Mouse (Mus musculus): ENCODE data around the gene Rtn4. TPM values are rescaled to one million over a fixed set of nuclear protein-coding genes. Genes with fewer than 3 reads are reported as not detected.

Gene Rtn4
- polyA plus RNA-seq, 1 experiment from 2014 or later: 11.4 TPM

- no peaks in the 10 kb centered on the region for H3K9me3 ChIP-seq (replicated peaks; ENCODE audit: control insufficient read depth, low read length)
- H3K27me3 ChIP-seq (ENCODE audit: control insufficient read depth, insufficient read depth, low read depth, low read length): no peaks in the 10 kb centered on the region
- H3K9ac ChIP-seq (ENCODE audit: low read depth, low read length): no peak overlapping the region
- no peak overlapping the region for H3K4me3 ChIP-seq (ENCODE audit: low read depth, low read length)
- ATAC-seq (ENCODE audit: low read depth): no peak
- no peak overlapping the region for H3K4me2 ChIP-seq (ENCODE audit: low read depth, low read length)
- H3K27ac ChIP-seq (ENCODE audit: low read length): no peak overlapping the region
- 67% methylated on average over 4 of the region's 4 CpGs for WGBS (ENCODE audit: insufficient replicate concordance)
- H3K36me3 ChIP-seq (ENCODE audit: control insufficient read depth, insufficient read depth): no peaks in the 10 kb centered on the region
- H3K4me1 ChIP-seq (ENCODE audit: control insufficient read depth, low read depth, low read length): no peaks in the 10 kb centered on the region
Observed at GRCm38 (mm10) chr11:29676718-29677117, 16.0 kb upstream of the Rtn4 start.

GRCm38 (mm10) chr11:29679942-29680341 lies 12.8 kb upstream of the Rtn4 start:
- H3K9ac ChIP-seq (ENCODE audit: low read depth, low read length): no peak overlapping the region
- H3K4me2 ChIP-seq (ENCODE audit: low read depth, low read length): no peak overlapping the region
- no peak for ATAC-seq (ENCODE audit: low read depth)
- no peaks in the 10 kb centered on the region for H3K4me1 ChIP-seq (ENCODE audit: control insufficient read depth, low read depth, low read length)
- no peaks in the 10 kb centered on the region for H3K36me3 ChIP-seq (ENCODE audit: control insufficient read depth, insufficient read depth)
- no peaks in the 10 kb centered on the region for H3K9me3 ChIP-seq (replicated peaks; ENCODE audit: control insufficient read depth, low read length)
- WGBS (ENCODE audit: insufficient replicate concordance): 72% methylated on average over 3 of the region's 3 CpGs
- H3K27ac ChIP-seq (ENCODE audit: low read length): no peak overlapping the region
- no peak overlapping the region for H3K4me3 ChIP-seq (ENCODE audit: low read depth, low read length)
- H3K27me3 ChIP-seq (ENCODE audit: control insufficient read depth, insufficient read depth, low read depth, low read length): no peaks in the 10 kb centered on the region

DNA sequence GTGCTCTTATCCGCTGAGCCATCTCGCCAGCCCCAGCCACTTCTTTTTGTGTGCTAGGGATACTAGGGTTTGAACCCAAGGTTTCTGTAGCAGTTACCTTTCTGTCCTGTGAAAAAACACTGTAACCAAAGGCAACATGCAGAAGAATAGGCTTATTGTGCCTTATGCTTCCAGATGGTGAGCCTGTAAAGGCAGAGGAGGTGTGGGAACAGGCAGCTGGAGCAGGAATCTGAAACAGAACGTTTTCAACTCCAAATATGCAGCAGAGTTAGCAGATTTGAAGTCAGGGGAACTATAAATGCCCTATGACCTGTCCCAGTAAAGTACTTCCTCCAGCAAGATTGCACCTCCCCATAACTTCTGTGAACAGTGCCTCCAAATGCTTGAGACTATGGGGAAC lies 12.0 kb upstream of the Rtn4 start:
- no peaks in the 10 kb centered on the region for H3K4me1 ChIP-seq (ENCODE audit: control insufficient read depth, low read depth, low read length)
- 44% methylated on average over 3 of the region's 3 CpGs for WGBS (ENCODE audit: insufficient replicate concordance)
- ATAC-seq (ENCODE audit: low read depth): no peak

DNA sequence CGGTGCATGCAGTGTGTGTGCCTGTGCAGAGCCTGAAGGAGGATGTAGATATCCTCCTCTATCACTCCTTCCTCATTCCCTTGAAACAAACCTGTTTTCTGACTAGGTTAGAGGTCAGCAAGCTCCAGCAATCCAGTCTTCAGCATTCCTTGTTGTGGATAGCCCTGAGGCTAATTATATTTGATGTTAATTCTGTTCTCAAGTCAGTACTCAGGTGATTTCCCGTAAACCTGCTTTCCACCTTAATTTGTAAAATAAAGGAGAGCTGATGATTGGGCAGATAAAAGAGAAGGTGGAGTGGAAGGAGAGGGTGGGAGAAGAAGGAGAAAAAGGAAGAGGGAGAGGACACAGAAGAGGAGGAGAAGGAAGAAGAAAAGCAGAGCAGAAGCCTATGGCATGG lies 8.5 kb upstream of the Rtn4 start:
- no peaks in the 10 kb centered on the region for H3K9me3 ChIP-seq (replicated peaks; ENCODE audit: control insufficient read depth, low read length)

More for the DNA sequence above, 12.0 kb upstream of the Rtn4 start:
- Histone ChIP-seq H3K4me3 (ENCODE audit: low read depth, low read length) (no peak overlapping the region), H3K4me2 (ENCODE audit: low read depth, low read length) (no peak overlapping the region), H3K9ac (ENCODE audit: low read depth, low read length) (no peak overlapping the region), H3K9me3 (replicated peaks; ENCODE audit: control insufficient read depth, low read length) (no peaks in the 10 kb centered on the region), H3K36me3 (ENCODE audit: control insufficient read depth, insufficient read depth) (no peaks in the 10 kb centered on the region), H3K27me3 (ENCODE audit: control insufficient read depth, insufficient read depth, low read depth, low read length) (no peaks in the 10 kb centered on the region), H3K27ac (ENCODE audit: low read length) (no peak overlapping the region)

DNA sequence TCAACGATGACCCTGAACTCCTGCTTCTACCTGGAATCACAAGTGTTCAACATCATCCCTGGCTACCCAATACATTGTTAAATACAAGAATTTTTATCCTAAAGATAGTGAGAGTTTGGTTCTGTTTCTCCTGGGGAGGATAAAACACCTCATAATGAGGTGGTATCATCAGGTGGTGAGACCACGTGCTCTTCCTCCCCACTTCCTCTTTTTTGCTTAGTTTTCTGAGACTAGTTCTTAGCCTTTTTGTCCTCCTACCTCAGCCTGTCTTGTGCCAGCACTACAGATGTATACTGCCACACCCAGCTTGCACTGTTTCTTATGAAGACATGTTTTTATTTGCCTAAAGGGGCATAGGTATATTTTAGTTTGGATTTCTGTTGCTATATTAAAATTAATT lies 6.6 kb upstream of the Rtn4 start:
- Histone ChIP-seq H3K27ac (ENCODE audit: low read length) (no peak overlapping the region), H3K4me2 (ENCODE audit: low read depth, low read length) (no peak overlapping the region), H3K27me3 (ENCODE audit: control insufficient read depth, insufficient read depth, low read depth, low read length) (no peaks in the 10 kb centered on the region), H3K36me3 (ENCODE audit: control insufficient read depth, insufficient read depth) (no peaks in the 10 kb centered on the region), H3K4me1 (ENCODE audit: control insufficient read depth, low read depth, low read length) (no peaks in the 10 kb centered on the region), H3K9me3 (replicated peaks; ENCODE audit: control insufficient read depth, low read length) (no peaks in the 10 kb centered on the region), H3K4me3 (ENCODE audit: low read depth, low read length) (no peak overlapping the region), H3K9ac (ENCODE audit: low read depth, low read length) (no peak overlapping the region)
- 43% methylated on average over 2 of the region's 2 CpGs for WGBS (ENCODE audit: insufficient replicate concordance)
- ATAC-seq (ENCODE audit: low read depth): no peak

More for the DNA sequence above, 8.5 kb upstream of the Rtn4 start:
- WGBS (ENCODE audit: insufficient replicate concordance): 54% methylated on average over 2 of the region's 2 CpGs
- Histone ChIP-seq H3K4me2 (ENCODE audit: low read depth, low read length) (no peak overlapping the region), H3K4me3 (ENCODE audit: low read depth, low read length) (no peak overlapping the region), H3K27ac (ENCODE audit: low read length) (no peak overlapping the region), H3K9ac (ENCODE audit: low read depth, low read length) (no peak overlapping the region), H3K36me3 (ENCODE audit: control insufficient read depth, insufficient read depth) (no peaks in the 10 kb centered on the region), H3K27me3 (ENCODE audit: control insufficient read depth, insufficient read depth, low read depth, low read length) (no peaks in the 10 kb centered on the region), H3K4me1 (ENCODE audit: control insufficient read depth, low read depth, low read length) (no peaks in the 10 kb centered on the region)
- ATAC-seq (ENCODE audit: low read depth): no peak

DNA sequence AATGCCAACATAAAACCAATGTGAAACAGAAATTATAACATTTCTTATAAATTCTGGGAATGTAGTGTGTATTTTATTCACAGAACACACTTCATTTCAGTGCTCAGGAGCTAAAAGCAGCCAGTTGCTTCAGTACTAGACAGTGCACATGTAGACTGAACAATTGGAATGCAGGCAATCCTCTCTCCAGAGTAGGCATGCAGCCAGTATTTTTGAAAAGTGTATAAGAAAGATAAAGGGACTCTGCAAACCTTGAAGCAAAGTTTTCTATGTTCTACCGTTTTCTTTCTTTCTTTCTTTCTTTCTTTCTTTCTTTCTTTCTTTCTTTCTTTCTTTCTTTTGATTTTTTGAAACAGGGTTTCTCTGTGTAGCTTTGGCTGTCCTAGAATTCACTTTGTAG lies 1.2 kb upstream of the Rtn4 start:
- 62% methylated on average over 1 of the region's 1 CpGs for WGBS (ENCODE audit: insufficient replicate concordance)

DNA sequence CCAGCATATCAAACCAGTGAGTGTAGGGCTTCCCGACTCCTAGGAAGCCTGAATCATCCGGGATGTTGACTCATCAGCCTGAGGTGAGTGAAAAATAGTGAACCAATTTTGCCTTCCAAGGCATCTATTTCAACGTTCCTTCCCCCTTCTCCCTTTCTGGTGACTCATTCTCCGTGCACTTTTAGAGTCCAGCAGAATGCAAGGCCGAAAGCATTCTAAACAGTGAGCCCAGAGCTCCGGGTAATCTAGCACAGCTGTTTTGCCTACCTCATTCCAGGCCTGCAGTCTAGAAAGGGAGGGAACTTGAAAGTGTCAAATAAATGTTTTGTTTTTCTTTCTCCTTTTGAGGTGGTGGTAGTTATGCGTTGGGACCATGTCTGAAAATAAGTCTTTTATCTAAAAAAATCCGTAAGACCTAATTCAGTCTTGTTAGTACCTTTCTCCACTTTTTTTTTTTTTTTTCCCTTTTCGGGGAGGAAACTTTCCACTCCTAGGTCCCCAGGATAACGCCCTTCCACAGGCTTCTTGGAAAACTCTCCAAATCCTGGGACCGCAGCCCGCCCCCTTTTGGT lies 550 bp upstream of the Rtn4 start:
- no peak overlapping the region for H3K27ac ChIP-seq (ENCODE audit: low read length)

More for the DNA sequence above, 1.2 kb upstream of the Rtn4 start:
- H3K9ac ChIP-seq (ENCODE audit: low read depth, low read length): no peak overlapping the region
- no peak overlapping the region for H3K27ac ChIP-seq (ENCODE audit: low read length)
- peaks cover 5% of the 10 kb centered on the region for H3K4me1 ChIP-seq (ENCODE audit: control insufficient read depth, low read depth, low read length)
- H3K4me3 ChIP-seq (ENCODE audit: low read depth, low read length): no peak overlapping the region
- H3K9me3 ChIP-seq (replicated peaks; ENCODE audit: control insufficient read depth, low read length): no peaks in the 10 kb centered on the region
- no peaks in the 10 kb centered on the region for H3K27me3 ChIP-seq (ENCODE audit: control insufficient read depth, insufficient read depth, low read depth, low read length)
- H3K36me3 ChIP-seq (ENCODE audit: control insufficient read depth, insufficient read depth): no peaks in the 10 kb centered on the region
- no peak overlapping the region for H3K4me2 ChIP-seq (ENCODE audit: low read depth, low read length)
- no peak for ATAC-seq (ENCODE audit: low read depth)

DNA sequence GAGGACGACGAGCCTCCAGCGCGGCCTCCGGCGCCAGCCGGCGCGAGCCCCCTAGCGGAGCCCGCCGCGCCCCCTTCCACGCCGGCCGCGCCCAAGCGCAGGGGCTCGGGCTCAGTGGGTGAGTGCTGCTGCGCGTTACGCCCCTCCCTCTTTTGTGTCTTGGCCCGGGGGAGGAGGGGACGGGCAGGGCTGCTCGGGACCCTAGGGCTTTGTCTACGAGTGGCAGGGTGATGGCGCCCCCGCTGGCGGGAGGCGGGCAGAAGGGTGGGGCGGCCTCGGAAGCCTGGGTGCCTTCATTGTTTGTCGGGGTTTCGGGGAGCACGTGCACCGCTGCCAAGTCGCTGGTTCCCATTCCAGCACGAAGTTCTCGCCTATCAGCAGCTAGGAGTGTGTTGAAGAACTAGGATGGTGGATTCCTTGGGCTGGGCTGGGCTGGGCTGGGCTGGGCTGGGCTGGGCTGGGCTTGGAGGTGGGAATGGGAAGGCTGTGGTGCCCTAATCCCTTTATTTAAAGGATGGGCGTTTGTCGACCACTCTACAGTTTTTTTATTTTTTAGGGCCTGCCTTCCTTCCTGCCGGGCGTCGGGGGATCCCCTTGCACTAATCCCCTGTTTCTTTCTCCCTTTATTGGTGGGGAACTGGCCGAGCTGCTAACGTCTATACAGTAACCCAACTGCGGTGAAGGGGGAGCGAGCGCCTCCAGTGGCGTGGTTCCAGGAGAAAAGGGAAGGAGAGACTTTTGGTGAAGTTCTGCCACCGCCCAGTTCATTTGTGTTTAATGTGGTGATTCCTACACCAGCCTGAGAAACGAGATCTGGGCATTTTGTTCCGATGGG lies 1.0 kb downstream of the Rtn4 start:
- Histone ChIP-seq H3K4me2 (ENCODE audit: low read depth, low read length) (peak overlapping the region; percentile 96), H3K9ac (ENCODE audit: low read depth, low read length) (peak overlapping the region; percentile 96), H3K4me1 (ENCODE audit: control insufficient read depth, low read depth, low read length) (peaks cover 5% of the 10 kb centered on the region), H3K27me3 (ENCODE audit: control insufficient read depth, insufficient read depth, low read depth, low read length) (no peaks in the 10 kb centered on the region), H3K27ac (ENCODE audit: low read length) (peak overlapping the region; percentile 98), H3K36me3 (ENCODE audit: control insufficient read depth, insufficient read depth) (no peaks in the 10 kb centered on the region), H3K9me3 (replicated peaks; ENCODE audit: control insufficient read depth, low read length) (no peaks in the 10 kb centered on the region), H3K4me3 (ENCODE audit: low read depth, low read length) (peak overlapping the region; percentile 94)
- ATAC-seq (ENCODE audit: low read depth): peak; percentile 27
- WGBS (ENCODE audit: insufficient replicate concordance): under 1% methylated on average over 53 of the region's 53 CpGs

More for the DNA sequence above, 550 bp upstream of the Rtn4 start:
- WGBS (ENCODE audit: insufficient replicate concordance): 16% methylated on average over 12 of the region's 12 CpGs
- Histone ChIP-seq H3K36me3 (ENCODE audit: control insufficient read depth, insufficient read depth) (no peaks in the 10 kb centered on the region), H3K9me3 (replicated peaks; ENCODE audit: control insufficient read depth, low read length) (no peaks in the 10 kb centered on the region), H3K4me2 (ENCODE audit: low read depth, low read length) (peak overlapping the region; percentile 60), H3K4me1 (ENCODE audit: control insufficient read depth, low read depth, low read length) (peaks cover 5% of the 10 kb centered on the region), H3K9ac (ENCODE audit: low read depth, low read length) (no peak overlapping the region), H3K4me3 (ENCODE audit: low read depth, low read length) (peak overlapping the region; percentile 37), H3K27me3 (ENCODE audit: control insufficient read depth, insufficient read depth, low read depth, low read length) (no peaks in the 10 kb centered on the region)
- no peak for ATAC-seq (ENCODE audit: low read depth)

DNA sequence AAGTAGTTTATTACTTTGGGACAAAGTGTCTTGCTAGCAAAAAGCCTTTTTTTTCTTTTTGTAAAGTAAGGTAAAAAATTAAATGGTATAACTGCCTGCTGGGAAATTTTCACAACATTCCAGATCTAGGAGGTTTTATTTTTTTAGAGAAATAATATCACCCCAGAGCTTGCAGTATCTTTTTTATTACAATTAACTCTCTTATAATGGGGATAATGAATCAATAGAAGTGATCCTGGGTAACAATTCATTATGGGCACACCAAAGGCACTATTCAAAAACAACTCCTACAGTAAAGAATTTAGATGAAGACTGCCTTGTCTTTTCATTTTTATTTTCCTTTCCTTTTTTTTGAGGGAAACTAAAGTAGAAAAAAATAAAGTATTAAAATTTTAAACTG lies 2.0 kb downstream of the Rtn4 start:
- ATAC-seq (ENCODE audit: low read depth): no peak
- Histone ChIP-seq H3K9me3 (replicated peaks; ENCODE audit: control insufficient read depth, low read length) (no peaks in the 10 kb centered on the region), H3K27ac (ENCODE audit: low read length) (no peak overlapping the region), H3K4me1 (ENCODE audit: control insufficient read depth, low read depth, low read length) (peaks cover 5% of the 10 kb centered on the region), H3K4me3 (ENCODE audit: low read depth, low read length) (no peak overlapping the region), H3K4me2 (ENCODE audit: low read depth, low read length) (no peak overlapping the region), H3K36me3 (ENCODE audit: control insufficient read depth, insufficient read depth) (no peaks in the 10 kb centered on the region), H3K27me3 (ENCODE audit: control insufficient read depth, insufficient read depth, low read depth, low read length) (no peaks in the 10 kb centered on the region), H3K9ac (ENCODE audit: low read depth, low read length) (no peak overlapping the region)
